Mouse (Mus musculus) embryonic fibroblast, embryonic 13.5 days (primary cell): ENCODE measurements around the gene Acan.

Experiments used
- CTCF ChIP-seq: IDR thresholded peaks from 2 replicates; pipeline ENCODE4 v1.5.1; 2011; ENCODE audit warnings: mild to moderate bottlenecking, control low read depth, low read length, moderate library complexity, borderline replicate concordance; ENCODE audit not compliant: insufficient read depth
- POLR2A ChIP-seq: IDR thresholded peaks from 2 replicates; pipeline ENCODE4 v1.6.1; 2011; ENCODE audit warnings: low read depth, mild to moderate bottlenecking, control low read depth, low read length, moderate library complexity

GRCm38 (mm10) chr7:79079212-79079611, 25.9 kb downstream of the Acan start:
- TF ChIP-seq POLR2A (no peak), CTCF (no peak)
